Mouse (Mus musculus) Patski (cell line): ENCODE results near the gene Zbtb20. TPM values are rescaled to one million over a fixed set of nuclear protein-coding genes. Genes with fewer than 3 reads are reported as not detected.

ENCODE experiments used
- ATAC-seq: fragments of 100-300 bp; one replicate; pipeline ENCODE4 v1.8.0; 2021
- CTCF ChIA-PET: fragments of 350-600 bp; sonication (Branson Sonifier 250); formaldehyde crosslinking; loops from one replicate; lab custom pipeline; 2022; ENCODE audit warnings: inconsistent platforms; lab: Charles Lee
- POLR2A ChIA-PET: fragments of 350-600 bp; sonication (Branson Sonifier 250); formaldehyde crosslinking; loops from one replicate; lab custom pipeline; 2022; ENCODE audit warnings: antibody characterized with exemption, inconsistent platforms; lab: Charles Lee
- DNase-seq: peaks from one replicate; pipeline ENCODE4 v3.0.0-alpha.2; 2011; ENCODE audit warnings: low read depth, low spot score
- H3K27me3 ChIP-seq: fragments of 371-371 bp; one replicate; pipeline ENCODE4 v1.5.1; 2021
- CTCF ChIP-seq: fragments of 100-300 bp; IDR thresholded peaks from one replicate; pipeline ENCODE4 v1.5.1; 2021
- in situ Hi-C: fragments of 300-500 bp; cut with MboI; formaldehyde crosslinking; loops from 3 replicates; pipeline ENCODE4 v1.11.1; 2018; ENCODE audit warnings: low pct_unique_long_range_greater_than_20kb, mixed read lengths
- polyA plus RNA-seq: library from polyadenylated mRNA; unstranded; gene quantifications from one replicate; pipeline ENCODE4 v1.2.3, GENCODE M21; 2021

Zbtb20 gene
- polyA plus RNA-seq, 1 experiment from 2014 or later = 12.2 TPM

DNA sequence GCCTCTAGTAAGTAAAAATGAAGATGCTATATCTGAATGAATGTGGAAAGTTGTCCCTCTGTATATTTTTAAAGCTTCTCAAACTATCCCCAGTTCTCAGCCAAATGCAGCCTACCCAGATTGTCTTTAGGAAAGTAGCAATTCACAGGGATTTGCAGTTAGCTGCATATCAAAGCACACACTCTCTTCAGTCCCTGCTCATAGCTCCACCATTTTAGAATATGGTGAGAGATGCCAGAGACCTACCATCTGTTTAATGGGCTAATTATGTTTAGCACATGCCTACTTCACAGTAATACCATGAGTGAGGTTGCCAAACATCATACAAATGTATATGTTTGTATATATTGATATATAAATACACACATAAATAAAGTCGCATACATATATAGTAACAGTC is 676.8 kb downstream of the Zbtb20 start:
- ATAC-seq (no peak), DNase-seq (no peak)
- H3K27me3 ChIP-seq = no peaks in the 10 kb centered on the region
- CTCF ChIA-PET = interaction anchor here (1.3 to 2.0 kb wide), 2 partner anchors 10 to 27 kb away, joined by 5 read pairs; no protein-coding TSS in a partner anchor
- POLR2A ChIA-PET = no interaction called here
- in situ Hi-C loops = no loop called here
- no peak for TF ChIP-seq CTCF

DNA sequence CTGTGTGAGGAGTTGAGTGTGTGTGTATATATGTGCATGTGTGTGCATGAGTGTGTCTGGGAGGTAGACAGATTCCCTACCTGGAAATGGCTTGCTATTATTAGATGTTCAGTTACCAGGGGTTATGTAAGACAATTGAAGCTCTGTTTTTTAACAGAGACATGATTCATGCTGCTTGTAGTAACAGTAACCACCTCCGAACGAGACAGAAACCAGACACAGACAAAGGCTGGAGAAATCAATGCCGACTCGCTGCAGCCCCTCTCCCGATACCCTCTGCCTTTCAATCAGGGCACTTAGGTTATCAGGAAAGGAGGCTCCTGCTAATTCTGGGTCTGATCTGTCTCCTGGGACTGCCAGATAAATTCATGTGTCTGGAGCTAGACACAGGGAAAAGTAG is 681.7 kb downstream of the Zbtb20 start:
- in situ Hi-C loops = no loop called here
- H3K27me3 ChIP-seq = no peaks in the 10 kb centered on the region
- ChIA-PET POLR2A (no interaction called here), CTCF (interaction anchor here (0.8 kb wide), 1 partner anchor 11 kb away, joined by 3 read pairs; no protein-coding TSS in a partner anchor)
- no peak for ATAC-seq
- no peak for DNase-seq
- no peak for TF ChIP-seq CTCF

DNA sequence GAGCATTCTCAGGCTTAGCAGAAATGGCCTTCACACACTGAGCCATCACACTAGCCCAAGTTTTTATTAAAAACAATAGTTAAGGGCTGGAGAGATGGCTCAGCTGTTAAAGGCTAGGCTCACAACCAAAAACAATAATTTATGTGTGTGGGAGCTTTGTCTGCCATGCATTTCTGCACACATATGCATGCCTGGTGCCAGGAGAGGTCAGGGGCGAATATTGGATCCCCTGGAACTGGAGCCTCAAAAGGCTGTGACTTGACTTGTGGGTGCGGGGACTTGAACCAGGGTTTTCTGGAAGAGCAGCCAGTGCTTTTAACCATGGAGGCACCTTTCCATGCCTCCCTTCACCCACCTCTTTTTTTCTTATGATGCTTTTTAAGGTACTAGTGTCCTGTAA is 685.6 kb downstream of the Zbtb20 start:
- in situ Hi-C loops = no loop called here
- no peak for DNase-seq
- POLR2A ChIA-PET = no interaction called here
- no peak for TF ChIP-seq CTCF
- H3K27me3 ChIP-seq = no peaks in the 10 kb centered on the region
- CTCF ChIA-PET = interaction anchor here (0.9 kb wide), 2 partner anchors 12 to 287 kb away, joined by 3 read pairs; no protein-coding TSS in a partner anchor
- no peak for ATAC-seq

- in situ Hi-C loops = no loop called here
- DNase-seq = no peak
- no peak for ATAC-seq
- peak; percentile 53 for TF ChIP-seq CTCF
- no peaks in the 10 kb centered on the region for H3K27me3 ChIP-seq
- CTCF ChIA-PET = interaction anchor here (1.4 kb wide), 1 partner anchor 10 kb away, joined by 5 read pairs; no protein-coding TSS in a partner anchor
- POLR2A ChIA-PET = no interaction called here
Measured at GRCm38 (mm10) chr16:43561956-43562355, 686.3 kb downstream of the Zbtb20 start.

DNA sequence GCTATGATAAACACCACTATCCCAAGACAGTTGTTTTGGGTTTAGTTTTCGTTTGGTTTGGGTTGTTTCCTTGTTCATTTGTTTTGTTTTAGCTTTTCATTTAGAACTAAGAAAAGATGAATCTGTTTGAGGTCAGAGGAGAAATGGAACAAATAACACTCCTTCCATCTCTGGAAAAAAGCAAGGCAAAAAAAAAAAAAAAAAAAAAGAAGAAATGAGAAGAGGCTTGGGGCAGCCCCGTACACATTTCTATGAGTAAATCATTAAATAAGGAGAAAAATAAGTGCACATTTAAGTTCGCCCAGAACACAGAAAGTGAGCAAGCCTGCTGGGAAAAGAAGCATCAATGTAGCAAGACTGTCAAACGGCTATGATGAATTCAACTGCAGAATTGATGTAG is 690.2 kb downstream of the Zbtb20 start:
- ChIA-PET CTCF (no interaction called here), POLR2A (interaction anchor here (0.6 kb wide), 1 partner anchor 401 kb away, joined by 5 read pairs; no protein-coding TSS in a partner anchor)
- TF ChIP-seq CTCF = no peak
- no peaks in the 10 kb centered on the region for H3K27me3 ChIP-seq
- ATAC-seq (no peak), DNase-seq (no peak)
- in situ Hi-C loops = no loop called here

DNA sequence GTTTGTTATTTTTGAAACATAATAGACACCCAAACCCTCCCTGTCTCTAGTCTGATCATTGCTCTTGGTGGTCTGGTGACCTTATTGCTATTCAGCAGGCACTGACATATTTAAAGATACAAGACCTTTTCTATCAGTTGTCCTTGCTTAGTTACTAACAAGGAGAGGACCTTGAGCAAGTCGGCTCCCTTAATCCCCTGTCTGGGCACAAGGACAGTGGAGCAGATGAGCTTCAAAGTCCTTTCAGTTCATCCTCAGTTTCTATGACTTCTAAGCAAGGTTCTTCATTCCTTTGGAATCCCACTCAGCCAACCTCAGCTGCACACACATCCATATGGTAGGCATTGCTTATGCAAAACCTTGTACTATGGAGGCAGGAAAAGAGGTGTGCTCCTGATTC is 690.8 kb downstream of the Zbtb20 start:
- TF ChIP-seq CTCF = no peak
- in situ Hi-C loops = no loop called here
- ATAC-seq (no peak), DNase-seq (no peak)
- no peaks in the 10 kb centered on the region for H3K27me3 ChIP-seq
- CTCF ChIA-PET = interaction anchor here (0.8 kb wide), 1 partner anchor 26 kb away, joined by 3 read pairs; no protein-coding TSS in a partner anchor
- POLR2A ChIA-PET = no interaction called here

- POLR2A ChIA-PET = no interaction called here
- no peak for TF ChIP-seq CTCF
- in situ Hi-C loops = no loop called here
- CTCF ChIA-PET = no interaction called here
- H3K27me3 ChIP-seq = no peaks in the 10 kb centered on the region
- DNase-seq (no peak), ATAC-seq (no peak)
Measured at GRCm38 (mm10) chr16:43571376-43572081, 695.8 kb downstream of the Zbtb20 start.

DNA sequence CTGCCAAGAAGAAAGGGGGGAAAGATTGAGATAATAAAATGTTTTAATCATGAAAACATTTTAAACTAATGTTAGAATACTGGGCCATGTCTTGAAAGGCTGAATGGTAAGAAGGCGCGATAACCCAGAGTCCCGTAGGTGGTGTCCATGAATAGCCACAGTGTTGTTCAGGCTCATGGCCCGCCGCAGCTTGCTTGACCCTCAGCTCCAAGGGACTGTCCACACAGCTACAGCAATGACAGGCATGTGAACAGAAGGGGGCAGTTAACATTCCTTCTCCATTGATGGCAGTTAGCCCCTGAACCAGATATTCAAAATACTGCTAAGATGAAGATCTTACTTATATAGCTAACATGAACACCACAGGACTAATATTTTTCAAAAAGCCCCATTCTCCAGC is 696.5 kb downstream of the Zbtb20 start:
- DNase-seq = no peak
- CTCF ChIA-PET = interaction anchor here (1.0 kb wide), 1 partner anchor 30 kb away, joined by 3 read pairs; no protein-coding TSS in a partner anchor
- no peak for ATAC-seq
- in situ Hi-C loops = no loop called here
- TF ChIP-seq CTCF = no peak
- H3K27me3 ChIP-seq = no peaks in the 10 kb centered on the region
- POLR2A ChIA-PET = no interaction called here

GRCm38 (mm10) chr16:43572766-43573165 is 697.1 kb downstream of the Zbtb20 start:
- ATAC-seq (no peak), DNase-seq (no peak)
- no peaks in the 10 kb centered on the region for H3K27me3 ChIP-seq
- ChIA-PET POLR2A (no interaction called here), CTCF (interaction anchor here (1.0 to 1.3 kb wide), 3 partner anchors 12 to 30 kb away, joined by 3 to 9 read pairs (median 3); no protein-coding TSS in a partner anchor)
- in situ Hi-C loops = no loop called here
- TF ChIP-seq CTCF = no peak

DNA sequence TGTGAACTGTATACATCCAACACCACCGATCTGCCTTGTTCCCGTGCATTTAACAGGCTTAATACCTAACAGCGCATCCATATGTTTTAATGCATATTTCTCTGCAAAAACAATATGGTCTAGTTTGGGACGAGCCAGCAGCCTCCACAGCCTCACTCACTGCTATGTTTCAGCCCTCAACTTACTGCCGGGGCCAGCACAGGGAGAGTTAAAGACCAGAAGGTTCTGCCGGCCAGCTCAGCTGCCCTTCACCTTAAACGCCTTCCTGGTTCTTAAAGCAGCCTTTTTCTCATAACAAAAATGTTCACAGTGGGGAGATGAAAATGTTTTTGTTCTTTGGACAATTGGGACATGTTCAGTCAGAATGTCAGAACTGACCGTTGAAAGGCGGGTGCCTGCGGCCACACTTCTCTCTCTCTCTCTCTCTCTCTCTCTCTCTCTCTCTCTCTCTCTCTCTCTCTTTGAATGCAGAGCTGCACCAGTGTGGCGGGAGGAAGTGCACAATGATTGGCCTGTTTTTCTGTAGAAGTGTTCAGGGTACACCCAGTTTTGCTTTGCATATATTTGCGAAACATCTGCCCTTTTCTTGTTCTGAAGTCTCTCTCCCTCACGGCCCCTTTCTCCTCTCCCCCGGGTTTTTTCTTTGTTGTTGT is 697.6 kb downstream of the Zbtb20 start:
- H3K27me3 ChIP-seq = no peaks in the 10 kb centered on the region
- DNase-seq (no peak), ATAC-seq (no peak)
- TF ChIP-seq CTCF = no peak
- CTCF ChIA-PET = interaction anchor here (1.0 to 1.5 kb wide), 4 partner anchors 12 to 33 kb away, joined by 3 to 9 read pairs (median 6); no protein-coding TSS in a partner anchor
- in situ Hi-C loops = no loop called here
- POLR2A ChIA-PET = no interaction called here
